Mouse (Mus musculus) ES-Bruce4 (cell line): Measurements from ENCODE around the gene Hcfc2.

Experiments
- CTCF ChIP-seq: IDR thresholded peaks from one replicate; pipeline ENCODE4 v1.8.1; 2011; ENCODE audit warnings: low read depth, low read length
- EP300 ChIP-seq: IDR thresholded peaks from 2 replicates; pipeline ENCODE4 v1.6.1; 2011; ENCODE audit warnings: low read depth, low read length; ENCODE audit not compliant: insufficient read depth
- POLR2A ChIP-seq: IDR thresholded peaks from one replicate; pipeline ENCODE4 v1.8.1; 2011; ENCODE audit warnings: low read length; ENCODE audit not compliant: insufficient read depth

GRCm38 (mm10) chr10:82698712-82699261 lies 2.8 kb downstream of the Hcfc2 start:
- TF ChIP-seq POLR2A (no peak), CTCF (no peak), EP300 (no peak)
